ENCODE assay signal across 9 mouse cellular contexts in the genomic region with DNA sequence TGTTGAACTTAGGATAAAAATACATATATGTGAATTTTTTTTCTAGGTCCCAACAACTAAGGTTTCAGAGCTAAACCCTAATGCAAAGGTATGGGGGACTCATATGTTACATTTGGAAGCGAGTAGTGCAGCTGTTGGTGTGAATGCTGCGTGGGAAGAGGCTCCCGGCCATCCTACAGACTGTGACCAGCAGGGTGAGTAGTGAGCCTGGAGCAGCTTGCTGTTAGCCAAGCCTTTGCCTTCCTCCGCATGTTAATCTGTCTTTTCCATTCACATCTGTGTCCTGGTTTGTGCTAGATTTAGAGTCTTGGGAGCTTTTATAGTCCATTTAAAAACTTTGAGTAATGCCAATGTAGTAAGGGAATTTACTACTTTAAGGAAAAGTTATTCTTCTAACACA. TPM values are rescaled to one million over a fixed set of nuclear protein-coding genes. Genes with fewer than 3 reads are reported as not detected.
A peak's percentile ranks its signal among the peaks of the same experiment; 100 is the strongest.
DNase-seq lines count a peak whose midpoint lies in the region; ATAC-seq and TF ChIP-seq lines count a peak whose summit lies in the region.
"Had no signal": no experiment of that assay in that cellular context is flagged by ENCODE, and none has a peak within 500 bp of the region (broad histone marks: within the 10 kb centered on the region; RNA-seq: fewer than 3 reads in every experiment).

No protein-coding gene starts in this region.

- H3K27me3 ChIP-seq in neural tube, embryonic 14.5 days (ENCODE audit: control insufficient read depth, insufficient read depth, low read length) = no peaks in the 10 kb centered on the region
- H3K27me3 ChIP-seq: heart, embryonic 13.5 days had no signal

- no peaks in the 10 kb centered on the region for H3K4me1 ChIP-seq in neural tube, embryonic 14.5 days (ENCODE audit: control insufficient read depth, insufficient read depth, low read length)

- H3K4me3 ChIP-seq in neural tube, embryonic 14.5 days (ENCODE audit: low read depth, low read length) = no peak overlapping the region
- H3K4me3 ChIP-seq in left cerebral cortex, adult 2 months = no peak overlapping the region
- H3K4me3 ChIP-seq: heart, embryonic 13.5 days had no signal

- ATAC-seq in neural tube, embryonic 14.5 days (ENCODE audit: low read depth) = peak; percentile 51; the same call in 1 of the 2 replicates
- ATAC-seq in erythroid progenitor cell, adult 5-6 weeks (replicated peaks; ENCODE audit: low FRiP score, poor library complexity, severe bottlenecking) = no peak

- no peak overlapping the region for H3K4me2 ChIP-seq in neural tube, embryonic 14.5 days (ENCODE audit: low read depth, low read length)
- H3K4me2 ChIP-seq: heart, embryonic 13.5 days had no signal

- H3K9ac ChIP-seq in neural tube, embryonic 14.5 days (replicated peaks; ENCODE audit: low read depth, low read length) = no peak overlapping the region
- H3K9ac ChIP-seq: heart, embryonic 13.5 days had no signal

- intact Hi-C loops in heart, postnatal 14 days (cut with DNase I) = no loop called here
- intact Hi-C loops in left cerebral cortex, adult 2 months (cut with DNase I) = no loop called here

- H3K9me3 ChIP-seq in neural tube, embryonic 14.5 days (ENCODE audit: control insufficient read depth, low read length) = no peaks in the 10 kb centered on the region
- H3K9me3 ChIP-seq: heart, embryonic 13.5 days had no signal

- DNase-seq in heart, postnatal 14 days = peak; percentile 11 to 30
- DNase-seq in heart, adult 18-20 months = no peak
- no peak for DNase-seq in neural tube, embryonic 10.5 days (ENCODE audit: extremely low spot score, low spot score)
- peak; percentile 37 to 48 for DNase-seq in left cerebral cortex, adult 2 months (ENCODE audit: extremely low spot score in 1 of 2, low spot score in 2 of 2)
- DNase-seq in spleen, postnatal 4 days (ENCODE audit: low spot score in 2 of 2) = no peak
- no peak for DNase-seq in thymus, postnatal 10 days (ENCODE audit: low spot score in 2 of 2)

- WGBS in neural tube, embryonic 14.5 days = 80% methylated on average over 4 of the region's 4 CpGs

- peaks cover 16% of the 10 kb centered on the region; the same call in 1 of the 2 replicates for H3K36me3 ChIP-seq in neural tube, embryonic 14.5 days (ENCODE audit: control insufficient read depth, insufficient read depth, low read length)

- H3K27ac ChIP-seq in neural tube, embryonic 14.5 days (ENCODE audit: low read depth, low read length) = no peak overlapping the region
- no peak overlapping the region for H3K27ac ChIP-seq in left cerebral cortex, adult 2 months
- H3K27ac ChIP-seq: heart, embryonic 13.5 days had no signal

- TF ChIP-seq CTCF in left cerebral cortex, adult 2 months (IDR thresholded peaks at IDR 0.05) = peak; percentile 60

RNA-seq across cellular contexts. Expression of a gene that starts 43.1 kb away (rescaled TPM):
- total RNA-seq in heart, postnatal 14 days (2021) = 10 to 100 TPM; 69.9 to 78.9 TPM
- 10 to 100 TPM; 63.8 to 75.7 TPM for total RNA-seq in heart, adult 18-20 months (2021)
- 45.2 and 52.7 TPM in 2 replicates for polyA plus RNA-seq in neural tube, embryonic 14.5 days (2014; fragmentation: Nextera tagmentation; extraction: Ambion mirVana)
- total RNA-seq in left cerebral cortex, adult 2 months (2021) = 10 to 100 TPM; 70.5 to 76.6 TPM
- total RNA-seq in erythroid progenitor cell, adult 5-6 weeks (2015; ENCODE audit: low replicate concordance) = 106 and 115 TPM in 2 replicates
- total RNA-seq in erythroid progenitor cell, adult 5-6 weeks (2017; ENCODE audit: low replicate concordance) = 120 and 140 TPM in 2 replicates

Comparison
In these comparisons a context has a peak if more than half of its experiments do, and no peak if none do; other contexts are left out.
1. DNase-seq: peak in heart, postnatal 14 days (2 of 2) and left cerebral cortex, adult 2 months (2 of 2); none in heart, adult 18-20 months (0 of 2), neural tube, embryonic 10.5 days (single experiment), spleen, postnatal 4 days (0 of 2) and thymus, postnatal 10 days (0 of 2).